Mouse (Mus musculus) thymus, postnatal 10 days (tissue): ENCODE measurements at regions not wholly inside any gene's neighbourhood (a gene's known extent, or its start where the extent isn't known, plus 50 kb on each side); places are given as distances from the start of the nearest gene placed in this dataset.

Experiments used
- DNase-seq, 2 experiments: peaks; one replicate each; pipeline ENCODE4 v3.0.0; 2021; ENCODE audit warnings: low spot score in 2 of 2

DNA sequence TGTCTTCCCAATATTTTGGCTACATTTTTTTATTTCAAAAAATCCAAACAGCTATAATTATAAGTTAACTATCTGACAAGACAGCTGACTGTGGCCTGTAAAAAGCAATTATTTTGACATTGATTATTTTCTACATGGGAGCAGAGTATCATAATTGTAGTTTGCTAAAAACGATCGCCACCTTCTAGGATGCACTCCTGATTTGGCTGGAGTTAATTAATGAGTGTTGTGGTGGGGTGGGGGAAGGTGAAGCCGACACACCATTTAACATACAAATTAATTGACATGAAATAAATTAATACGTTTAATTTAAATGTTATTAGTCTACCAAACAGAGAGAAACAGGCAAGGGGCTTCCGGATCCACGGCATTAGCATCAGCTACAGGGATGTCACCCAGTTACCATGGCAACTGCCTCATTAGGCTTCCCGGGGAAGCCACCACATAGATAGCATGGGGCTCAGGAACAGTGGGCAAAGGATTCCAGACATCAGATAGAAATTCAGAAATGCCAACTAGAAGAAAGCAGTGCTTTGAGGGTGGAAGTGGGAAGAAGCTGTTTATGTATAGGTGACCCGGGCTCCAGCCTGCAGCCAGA lies 255.9 kb downstream of the Prdm2 start:
- DNase-seq, result no peak

DNA sequence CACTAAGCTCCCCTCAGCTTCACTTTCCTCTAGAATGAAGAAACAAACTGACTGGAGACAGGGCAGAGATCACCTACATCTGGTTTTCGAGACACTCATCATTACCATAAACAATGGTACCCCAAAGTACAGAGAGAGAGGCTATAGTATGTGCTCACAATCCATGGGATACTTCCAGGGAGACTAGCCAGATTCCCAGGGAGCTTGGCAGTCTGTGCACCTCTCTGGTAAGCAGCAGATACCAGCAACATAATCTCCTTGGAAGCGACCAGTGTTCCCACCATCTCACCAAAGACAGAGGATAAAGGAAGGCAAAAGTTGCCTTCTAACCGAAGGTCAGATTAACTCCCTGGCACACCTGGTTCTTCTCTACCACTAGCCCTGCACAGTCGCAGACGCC lies 256.4 kb downstream of the Prdm2 start:
- no peak for DNase-seq

DNA sequence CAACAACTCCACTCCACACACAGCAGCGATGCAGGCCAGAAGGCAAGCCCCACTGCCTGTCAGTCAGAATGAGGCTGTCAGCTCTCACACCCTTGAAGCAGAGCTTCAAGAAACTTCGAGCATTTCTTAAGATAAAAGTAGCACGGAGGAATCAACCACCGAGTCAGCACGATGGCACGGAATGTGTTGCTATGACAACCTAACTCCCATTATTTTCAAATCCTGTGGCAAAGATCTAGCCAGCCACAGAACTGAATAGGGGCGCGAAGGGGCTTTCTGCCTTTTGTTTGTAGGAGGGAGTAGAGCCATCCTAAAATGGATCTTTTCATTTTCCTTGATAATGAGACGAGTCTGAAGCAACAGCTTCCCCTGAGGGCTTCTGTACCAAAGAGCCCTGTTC lies 259.1 kb downstream of the Prdm2 start:
- no peak for DNase-seq

DNA sequence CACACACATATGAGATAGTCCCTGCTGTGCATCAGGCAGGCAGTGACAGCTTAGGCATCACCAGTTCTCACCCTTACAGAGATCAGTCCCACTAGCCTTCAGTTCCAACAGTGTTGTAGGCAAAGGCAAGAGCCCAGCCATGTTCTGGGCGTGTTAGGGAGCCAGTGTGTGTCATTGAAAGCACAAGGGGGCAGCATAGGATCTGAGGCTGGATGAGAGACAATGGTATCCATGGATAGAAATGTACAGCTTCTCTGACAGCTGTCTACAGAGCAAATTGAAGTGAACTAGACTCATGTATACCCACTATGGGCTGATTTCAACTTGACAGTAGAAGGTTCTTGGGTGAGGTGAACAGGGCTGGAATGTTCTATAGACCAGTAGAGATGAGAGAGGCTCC lies 259.9 kb downstream of the Prdm2 start:
- DNase-seq, result no peak

DNA sequence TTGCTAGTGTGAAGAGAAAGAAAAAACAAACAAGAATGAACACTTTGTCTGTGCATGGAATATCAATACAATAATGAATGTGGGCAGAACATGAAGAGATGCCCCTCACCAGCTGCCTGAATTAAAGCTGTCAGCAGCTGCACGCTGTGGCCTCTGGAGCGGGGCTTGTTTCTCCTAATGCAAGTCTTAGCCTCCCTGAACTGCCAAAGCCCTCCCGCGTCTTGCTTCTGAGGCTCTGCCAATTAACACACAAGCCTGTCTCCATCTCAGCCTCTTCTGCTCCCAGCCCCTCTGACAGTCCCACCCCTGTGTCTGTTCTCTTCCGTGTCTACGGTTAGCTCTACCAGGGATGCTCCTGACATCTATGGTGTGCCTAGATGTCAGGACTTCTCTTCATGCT lies 265.1 kb downstream of the Prdm2 start:
- no peak for DNase-seq

DNA sequence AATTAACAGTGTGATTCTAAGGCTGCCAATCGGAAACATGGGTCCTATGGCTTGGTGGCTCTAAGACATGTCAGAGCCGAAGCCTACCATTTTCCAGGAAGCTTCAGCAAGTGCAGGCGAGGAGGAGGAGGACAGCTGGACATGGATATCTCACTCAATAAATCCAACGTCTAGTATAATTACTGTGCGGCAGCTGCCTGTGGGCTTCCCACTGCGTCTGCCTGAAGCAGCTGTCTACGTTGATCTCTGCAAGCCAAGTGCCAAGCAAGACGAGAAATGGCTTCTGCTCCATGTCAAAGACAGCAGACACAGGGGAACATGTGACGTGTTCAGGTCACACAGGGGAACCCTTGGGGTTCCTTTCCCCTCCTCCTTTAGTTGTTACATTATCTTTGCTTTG lies 279.2 kb downstream of the Prdm2 start:
- no peak for DNase-seq

DNA sequence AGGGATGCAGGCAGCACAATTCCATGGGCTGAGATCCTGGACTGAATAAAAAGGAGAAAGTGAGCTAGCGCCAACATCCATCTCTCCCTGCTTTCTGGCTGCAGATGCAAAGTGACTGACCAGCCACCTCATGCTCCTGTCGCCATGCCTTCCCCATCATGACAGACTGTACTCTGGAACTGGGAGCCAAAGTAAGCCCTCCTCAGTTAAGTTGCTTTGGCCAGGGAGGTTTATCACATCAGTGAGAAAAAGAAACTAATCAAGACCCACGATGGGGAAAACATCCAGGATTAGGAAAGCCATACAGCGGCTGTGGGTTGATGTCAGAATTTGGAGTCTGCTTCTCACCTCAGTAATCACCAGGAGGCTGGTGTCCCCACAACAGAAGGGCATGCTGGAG lies 283.6 kb downstream of the Prdm2 start:
- DNase-seq, result no peak

DNA sequence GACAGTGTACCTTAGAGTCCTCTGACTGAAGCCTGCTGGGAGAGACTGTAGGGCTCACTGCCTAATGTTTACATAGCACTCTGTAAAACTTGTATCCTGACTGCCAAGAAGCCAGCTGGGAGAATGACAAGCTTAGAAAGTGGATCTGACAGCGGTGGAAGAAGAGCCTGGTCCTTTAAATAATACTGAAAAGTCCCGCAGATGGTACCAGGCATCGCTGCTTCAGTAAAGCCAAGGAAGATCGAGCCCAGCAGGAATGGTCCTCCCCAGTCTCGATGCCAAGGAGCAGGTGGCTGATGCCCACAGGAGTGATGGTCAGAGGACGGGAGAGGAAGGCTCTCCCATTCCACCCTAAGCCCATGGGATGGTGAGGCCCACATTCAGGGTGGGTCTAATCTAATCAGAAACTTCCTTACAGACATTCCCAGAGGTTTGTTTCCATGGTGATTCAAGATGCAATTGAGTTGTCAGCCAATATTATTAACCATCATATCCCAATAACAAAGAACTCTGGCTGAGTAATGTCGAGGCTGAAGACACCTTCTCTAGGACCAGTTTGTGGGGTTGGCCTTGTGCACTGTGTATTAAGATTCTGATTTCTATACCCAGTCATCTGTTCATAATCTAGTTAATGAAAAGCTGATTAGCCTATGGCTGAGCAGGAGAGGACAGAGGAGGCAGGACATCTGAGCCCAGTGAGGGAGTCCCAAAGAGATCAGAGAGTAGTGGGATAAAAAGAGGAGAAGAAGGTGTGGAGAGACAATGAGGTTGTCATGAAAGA lies 285.3 kb downstream of the Prdm2 start:
- no peak for DNase-seq

DNA sequence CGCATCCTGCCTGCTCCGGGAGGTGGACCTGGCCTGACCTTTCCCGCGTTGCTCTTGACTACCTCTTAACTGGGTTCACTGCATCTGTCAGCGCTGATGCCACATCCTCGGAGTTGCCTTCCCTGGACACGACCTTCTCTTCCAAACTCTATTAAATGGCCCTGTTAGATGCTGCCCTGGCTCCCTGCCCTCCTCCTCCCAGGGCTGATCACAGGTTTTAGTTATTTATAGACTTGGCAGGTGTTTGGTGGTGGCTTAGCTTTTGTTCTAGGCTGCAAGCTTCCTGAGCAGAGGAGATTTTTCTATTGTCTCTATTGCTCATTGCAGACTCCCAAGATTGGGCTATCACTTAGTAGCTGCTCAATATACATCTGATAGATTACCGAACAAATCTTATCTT lies 287.7 kb downstream of the Prdm2 start:
- no peak for DNase-seq

DNA sequence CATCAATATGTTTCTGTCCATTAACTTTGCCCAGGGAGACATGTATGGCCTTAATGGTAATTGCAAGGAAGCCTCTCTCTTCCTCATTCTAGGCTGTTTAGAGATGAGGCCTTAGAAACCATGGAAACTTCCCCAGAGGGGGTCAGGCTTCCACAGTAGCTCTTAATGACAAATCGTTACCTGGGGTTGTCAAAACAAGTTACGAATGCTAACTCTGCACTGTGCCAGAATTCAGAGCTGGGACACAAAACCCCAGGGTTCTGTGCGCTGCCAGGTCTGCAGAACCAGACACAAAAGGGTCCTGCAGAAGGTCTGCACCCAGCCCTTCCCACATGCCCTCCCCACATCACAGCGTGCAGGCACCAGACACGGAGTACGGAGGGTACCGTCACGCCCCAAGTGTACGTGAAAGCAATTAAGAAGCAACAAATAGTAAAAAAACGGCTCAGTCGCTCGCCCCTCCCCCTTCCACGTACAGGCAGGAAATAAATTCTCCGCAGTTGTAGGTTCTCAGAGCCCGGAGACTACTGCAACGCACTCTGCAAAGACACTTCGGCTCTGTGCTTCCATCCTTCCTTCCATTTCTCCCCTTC lies 303.3 kb downstream of the Prdm2 start:
- no peak for DNase-seq

DNA sequence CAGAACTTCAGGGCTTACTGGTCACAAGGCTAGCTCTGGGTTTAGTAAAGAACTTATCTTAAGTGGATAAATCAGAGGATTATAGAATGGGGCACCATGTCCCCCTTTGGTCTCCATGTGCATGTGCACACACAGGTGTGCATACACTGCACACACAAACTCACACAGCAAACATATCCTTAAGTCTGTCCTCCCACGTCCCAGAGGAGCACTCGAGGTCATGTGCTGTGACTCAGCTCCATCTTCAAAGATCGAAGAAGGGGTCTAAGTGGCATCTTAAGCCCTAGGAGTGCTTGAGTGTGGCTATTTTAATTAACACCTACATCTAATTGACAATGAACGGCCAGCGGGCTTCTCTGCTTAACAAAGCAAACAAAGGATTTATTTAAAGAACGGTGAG lies 304.0 kb downstream of the Prdm2 start:
- no peak for DNase-seq

DNA sequence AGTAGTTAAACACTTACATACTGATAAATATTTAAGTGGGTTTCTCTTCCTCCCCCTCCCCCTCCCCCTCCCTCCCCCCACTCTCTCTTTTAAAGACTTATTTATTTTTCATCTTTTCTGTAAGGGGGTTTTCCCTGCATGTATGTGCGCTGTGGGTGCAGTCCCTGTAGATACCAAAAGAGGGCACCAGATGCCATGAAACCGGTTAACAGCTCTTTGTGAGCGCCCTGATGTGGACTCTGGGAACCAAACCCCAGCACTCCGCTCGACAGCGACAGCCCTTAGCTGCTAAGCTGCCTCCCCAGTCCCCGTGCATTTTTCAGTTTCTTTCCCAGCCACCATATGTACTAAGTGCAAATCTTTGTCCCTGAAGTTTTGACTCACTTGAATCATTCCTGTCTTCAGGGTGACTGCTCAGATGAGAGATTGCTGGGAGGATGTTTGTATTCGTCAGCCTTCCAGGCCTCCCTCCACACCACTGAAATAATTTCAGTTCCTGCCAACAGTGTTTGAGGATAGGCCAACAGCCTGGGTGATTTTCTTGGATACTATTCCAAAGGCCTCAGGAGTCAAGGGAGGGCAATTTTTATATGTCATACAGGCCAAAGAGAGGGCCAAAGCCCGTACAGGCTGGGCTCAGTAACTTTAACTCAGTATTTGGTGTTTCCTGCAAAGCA lies 309.3 kb downstream of the Prdm2 start:
- no peak for DNase-seq

DNA sequence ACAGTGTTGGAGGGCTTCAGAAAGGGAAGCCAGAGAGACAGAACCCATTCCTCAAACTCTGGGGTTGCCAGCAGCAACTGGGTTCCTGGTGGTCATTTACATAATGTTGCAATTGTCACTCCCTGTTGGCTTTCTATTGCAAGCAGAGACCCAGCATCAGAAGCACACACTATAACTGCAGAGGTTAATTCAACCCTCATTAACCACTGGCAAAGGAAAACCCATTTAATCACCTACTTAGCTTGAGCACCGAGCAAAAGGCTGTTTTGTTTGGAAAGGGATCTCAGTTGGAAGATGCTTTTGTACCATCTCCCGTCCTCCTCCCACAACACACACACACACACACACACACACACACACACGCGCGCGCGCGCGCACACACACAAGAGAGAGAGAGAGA lies 312.0 kb downstream of the Prdm2 start:
- no peak for DNase-seq

DNA sequence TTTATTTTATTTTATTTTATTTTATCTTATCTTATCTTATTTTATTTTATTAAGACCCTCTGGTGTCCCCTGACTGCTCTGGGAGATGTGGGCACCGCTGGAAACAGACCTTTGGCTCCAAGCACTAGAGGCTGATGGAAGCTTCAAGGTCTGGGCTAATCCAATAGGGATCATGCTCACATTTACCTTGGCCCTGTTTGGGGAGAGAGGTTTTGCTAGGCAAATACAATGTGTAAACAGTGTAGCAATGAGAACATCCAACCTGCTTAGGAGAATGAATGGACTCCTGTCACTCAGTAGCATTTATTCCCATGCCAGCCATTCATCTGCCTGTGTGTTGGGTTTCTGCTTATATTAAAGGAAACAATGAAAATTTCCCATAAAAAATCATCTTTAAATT lies 313.8 kb downstream of the Prdm2 start:
- no peak for DNase-seq

DNA sequence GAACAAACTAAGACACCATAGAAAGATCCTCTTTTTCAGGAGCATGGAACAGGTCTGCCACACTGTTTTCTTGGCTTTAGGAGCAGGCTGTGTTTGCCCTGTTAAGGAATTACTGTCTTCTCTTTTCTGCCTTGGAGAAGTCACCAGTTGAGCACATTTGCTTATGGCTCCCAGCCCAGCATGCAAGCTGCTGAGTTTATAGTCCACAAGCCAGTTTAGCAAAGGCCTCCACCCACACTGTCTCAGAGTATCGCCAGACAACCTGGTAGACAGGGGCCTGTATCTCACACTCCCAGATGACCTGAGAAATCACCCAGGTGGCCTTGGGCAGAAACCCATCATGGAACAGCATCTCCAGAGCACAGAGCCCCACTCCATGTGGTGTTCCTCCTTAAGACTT lies 322.1 kb downstream of the Prdm2 start:
- no peak for DNase-seq

DNA sequence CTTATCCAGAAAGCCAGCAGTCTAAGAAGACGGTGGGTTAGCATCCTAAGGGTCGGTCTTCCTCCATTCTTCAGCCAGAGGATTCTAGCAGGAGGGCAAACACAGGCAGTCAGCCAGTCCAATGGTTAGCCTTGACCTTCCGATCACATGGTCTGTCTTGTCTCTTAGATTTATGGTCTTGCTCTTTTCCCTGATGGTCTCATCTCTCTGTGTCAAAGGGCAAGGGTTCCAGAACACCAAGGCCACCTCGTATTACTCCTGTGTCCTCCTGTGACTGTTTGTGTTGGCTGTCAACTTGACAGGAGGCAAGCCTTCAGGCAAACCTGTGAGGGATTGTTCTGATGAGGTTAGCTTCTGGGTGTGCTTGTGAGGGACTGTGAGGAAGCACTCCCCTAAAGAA lies 323.9 kb downstream of the Prdm2 start:
- no peak for DNase-seq

DNA sequence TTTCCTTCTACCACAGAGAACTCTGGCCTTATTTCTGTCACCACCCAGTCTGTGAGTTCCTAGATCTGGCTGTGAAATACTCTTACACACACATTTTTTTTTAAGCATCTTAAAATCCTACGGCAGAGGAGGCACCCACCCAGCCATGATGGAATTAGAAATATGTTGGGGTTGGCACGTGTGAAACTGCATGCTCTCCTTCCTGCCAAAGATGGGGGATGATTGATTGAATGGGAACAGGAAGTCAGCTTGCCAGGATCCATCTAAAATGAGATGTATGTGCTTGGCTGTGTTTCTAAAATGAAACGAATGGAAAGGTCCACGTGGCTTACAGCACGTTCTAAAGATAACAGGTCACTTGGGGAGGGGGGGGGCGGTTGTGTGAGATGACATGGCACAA lies 324.9 kb downstream of the Prdm2 start:
- no peak for DNase-seq

DNA sequence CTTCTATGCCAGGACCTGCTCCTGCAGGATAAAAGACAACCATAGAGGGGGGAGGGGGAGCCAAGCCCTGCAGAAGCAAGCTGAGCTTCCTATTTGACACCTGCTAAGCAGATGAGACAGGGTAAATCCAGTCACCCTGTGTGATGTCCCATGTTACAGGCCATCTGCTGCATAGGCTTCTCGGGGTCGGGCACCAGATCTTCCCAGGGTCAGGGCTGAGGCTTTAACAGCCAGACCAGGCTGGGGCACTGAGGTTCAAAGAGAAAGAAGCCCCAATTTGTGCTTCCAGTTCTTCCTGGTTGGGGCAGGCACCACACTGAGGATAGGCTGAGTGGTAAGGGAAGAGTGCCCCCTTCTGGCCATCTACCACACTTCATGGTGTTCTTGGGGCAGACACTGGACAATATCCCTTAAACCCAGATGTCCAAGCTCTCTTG lies 332.5 kb downstream of the Prdm2 start:
- no peak for DNase-seq

DNA sequence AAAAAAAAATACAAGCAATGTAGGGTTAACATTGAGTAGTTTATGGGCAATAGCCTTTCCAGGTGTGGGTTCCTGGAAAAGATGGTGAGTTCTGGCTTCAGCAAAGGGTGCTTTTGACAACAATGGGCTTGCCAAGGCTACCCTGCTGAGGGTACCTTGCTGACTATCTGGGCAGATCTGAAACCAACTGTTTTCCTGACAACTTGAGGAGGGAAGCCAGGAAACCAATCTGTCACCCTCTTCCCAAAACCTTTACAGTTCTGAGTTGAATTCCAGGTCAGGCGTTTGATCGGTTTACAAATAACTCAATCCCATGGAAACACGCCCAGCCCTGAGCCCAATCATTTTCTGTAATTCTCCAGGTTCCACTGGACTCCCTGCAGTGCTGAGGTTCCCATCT lies 336.6 kb downstream of the Prdm2 start:
- DNase-seq, result no peak

DNA sequence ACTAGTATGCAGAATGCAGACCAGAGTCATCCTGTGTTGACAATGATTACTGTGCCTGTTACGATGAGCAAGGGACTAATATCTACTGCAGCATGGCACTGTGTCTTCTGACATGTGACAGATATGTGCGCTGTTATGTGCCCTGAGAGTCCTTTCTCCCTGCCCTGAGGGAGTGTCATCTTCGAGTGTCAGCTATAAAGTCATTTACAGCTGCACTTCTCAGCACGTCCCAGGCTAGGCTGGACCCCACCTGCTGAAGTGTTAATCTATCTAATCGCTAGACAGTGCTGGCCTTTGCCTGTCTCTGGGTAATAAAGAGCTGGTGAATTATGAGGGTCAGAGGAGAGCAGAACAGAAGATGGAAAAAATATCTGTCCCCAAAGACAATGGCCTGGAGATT lies 337.7 kb downstream of the Prdm2 start:
- DNase-seq, result no peak

DNA sequence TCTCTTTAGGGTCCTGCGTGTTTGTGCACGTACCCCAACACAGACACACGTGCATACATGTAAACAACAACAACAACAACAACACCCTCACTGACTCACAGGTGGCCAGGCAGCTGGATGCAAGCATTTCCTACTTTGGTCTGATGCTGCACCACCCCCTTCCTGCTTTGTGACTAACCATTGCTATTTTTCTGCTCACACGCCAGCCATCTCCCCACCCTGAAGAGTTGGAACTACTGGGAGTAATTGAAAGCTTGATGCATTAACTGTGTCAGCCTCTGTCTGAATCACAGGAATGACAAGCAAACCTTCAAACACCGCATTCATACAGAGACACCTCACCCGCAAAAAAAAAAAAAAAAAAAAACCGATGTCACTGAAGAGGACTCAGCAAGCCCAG lies 346.5 kb downstream of the Prdm2 start:
- no peak for DNase-seq

DNA sequence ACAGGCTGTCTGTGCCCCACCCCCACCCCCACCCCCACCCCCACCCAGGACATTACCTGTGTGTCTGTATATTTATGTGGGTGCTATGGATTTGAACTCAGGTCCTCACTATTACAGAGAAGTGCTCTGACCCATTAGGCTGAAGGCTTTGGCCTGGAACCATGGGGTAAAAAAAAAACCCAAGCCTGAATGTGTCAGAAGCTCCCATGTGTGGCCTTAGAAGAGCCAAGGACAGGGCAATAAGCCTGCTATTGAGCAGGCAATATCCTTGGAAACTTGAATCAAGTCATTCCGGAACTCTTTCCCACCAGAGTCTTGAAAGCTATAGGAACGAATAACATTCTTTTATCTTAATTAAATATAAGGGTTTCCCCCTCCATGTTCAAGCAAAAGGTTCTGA lies 347.2 kb downstream of the Prdm2 start:
- no peak for DNase-seq

DNA sequence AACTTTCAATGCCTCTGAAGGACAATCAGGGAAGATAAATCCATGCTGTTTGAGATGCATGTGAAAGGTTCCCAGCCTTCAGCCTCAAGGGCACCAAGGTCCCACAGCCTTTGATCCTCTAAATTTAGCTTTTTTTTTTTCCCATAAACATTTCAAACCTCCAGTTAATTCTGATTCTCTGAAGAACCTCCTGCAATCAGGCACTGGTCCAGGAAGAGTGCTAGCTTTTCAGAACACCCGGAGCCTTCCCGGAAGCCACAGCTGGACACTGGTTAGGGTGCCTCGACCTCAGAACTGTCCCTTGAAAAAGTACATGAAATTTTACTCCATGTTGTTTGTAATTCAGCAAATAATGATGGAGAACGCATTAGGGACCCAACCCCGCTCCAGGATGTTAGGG lies 348.9 kb downstream of the Prdm2 start:
- DNase-seq, result no peak
